Mouse (Mus musculus) heart, embryonic 12.5 days (tissue): ENCODE data around the gene Gpkow. TPM values are rescaled to one million over a fixed set of nuclear protein-coding genes. Genes with fewer than 3 reads are reported as not detected.

ENCODE experiments used
- ATAC-seq: fragments of 200-750 bp; cut with Nextera tagmentation; 2 replicates; pipeline ENCODE4 v1.8.0; 2017; ENCODE audit warnings: moderate TSS enrichment, moderate library complexity; ENCODE audit not compliant: insufficient number of reproducible peaks, low FRiP score
- H3K27ac ChIP-seq: fragments of 300-500 bp; sonication (generic); 2 replicates; pipeline ENCODE4 v1.5.1; 2016; ENCODE audit warnings: mild to moderate bottlenecking, moderate library complexity; ENCODE audit not compliant: poor library complexity, severe bottlenecking
- H3K27me3 ChIP-seq: fragments of 300-500 bp; sonication (generic); replicated peaks from 2 replicates; pipeline ENCODE4 v1.6.1; 2016; ENCODE audit warnings: mild to moderate bottlenecking, moderate library complexity
- H3K36me3 ChIP-seq: fragments of 300-500 bp; sonication (generic); 2 replicates; pipeline ENCODE4 v1.6.1; 2016; ENCODE audit warnings: mild to moderate bottlenecking, moderate library complexity
- H3K4me1 ChIP-seq: fragments of 300-500 bp; sonication (generic); replicated peaks from 2 replicates; pipeline ENCODE4 v1.6.1; 2016; ENCODE audit warnings: mild to moderate bottlenecking
- H3K4me2 ChIP-seq: fragments of 300-500 bp; sonication (generic); 2 replicates; pipeline ENCODE4 v1.6.1; 2016; ENCODE audit warnings: mild to moderate bottlenecking, moderate library complexity
- H3K4me3 ChIP-seq: fragments of 300-500 bp; sonication (generic); 2 replicates; pipeline ENCODE4 v1.5.1; 2016; ENCODE audit warnings: mild to moderate bottlenecking
- H3K9ac ChIP-seq: fragments of 300-500 bp; sonication (generic); 2 replicates; pipeline ENCODE4 v1.6.1; 2016; ENCODE audit warnings: mild to moderate bottlenecking, moderate library complexity
- H3K9me3 ChIP-seq: fragments of 300-500 bp; sonication (generic); replicated peaks from 2 replicates; pipeline ENCODE4 v1.6.1; 2016; ENCODE audit warnings: mild to moderate bottlenecking, moderate library complexity
- WGBS: fragments of 180-500 bp; shearing (Covaris S2); methylation state at CpG from one replicate; pipeline ENCODE4 v1.1.7; 2016; 5-methylcytosine and 5-hydroxymethylcytosine counted together
- polyA plus RNA-seq: library from polyadenylated mRNA; unstranded; fragments of >200 nt; fragmentation: Nextera tagmentation; extraction: Ambion mirVana; gene quantifications from 2 replicates; pipeline ENCODE4 v1.2.1, GENCODE M21; 2016

Gene Gpkow
- 35.5 and 36.4 TPM in 2 replicates for polyA plus RNA-seq

GRCm38 (mm10) chrX:7696954-7697381 is at the start of gene Gpkow:
TSS of gene Gpkow (plus strand) at chrX:7697131.
- peaks cover 18% of the 10 kb centered on the region for H3K36me3 ChIP-seq
- peak; percentile 91 for ATAC-seq
- H3K4me3 ChIP-seq, result peak within 1 kb of the TSS; percentile 74
- H3K4me2 ChIP-seq, result peak within 1 kb of the TSS; percentile 72
- H3K4me1 ChIP-seq, result no peaks in the 10 kb centered on the region
- H3K27me3 ChIP-seq, result no peaks in the 10 kb centered on the region
- H3K9me3 ChIP-seq, result no peaks in the 10 kb centered on the region
- peak within 1 kb of the TSS; percentile 57; the same call in 1 of the 2 replicates for H3K27ac ChIP-seq
- peak within 1 kb of the TSS; percentile 80 for H3K9ac ChIP-seq
- WGBS, result 12% methylated on average over 33 of the region's 33 CpGs

- 18% methylated on average over 25 of the region's 25 CpGs for WGBS
These were observed 48.1 kb upstream of the Gpkow start for GRCm38 (mm10) chrX:7648671-7649304.

GRCm38 (mm10) chrX:7657221-7657639 is 39.7 kb upstream of the Gpkow start, which contains the start of gene Prickle3:
TSS of gene Prickle3 (plus strand) at chrX:7657260.
- H3K9me3 ChIP-seq, result no peaks in the 10 kb centered on the region
- peaks cover 13% of the 10 kb centered on the region; the same call in 1 of the 2 replicates for H3K4me1 ChIP-seq
- 25% methylated on average over 26 of the region's 26 CpGs for WGBS
- peak; percentile 76 for ATAC-seq
- H3K9ac ChIP-seq, result peak within 1 kb of the TSS; percentile 78
- peaks cover 3% of the 10 kb centered on the region; the same call in 1 of the 2 replicates for H3K36me3 ChIP-seq
- H3K27me3 ChIP-seq, result no peaks in the 10 kb centered on the region
- H3K4me2 ChIP-seq, result peak within 1 kb of the TSS; percentile 76
- peak within 1 kb of the TSS; percentile 80 for H3K27ac ChIP-seq
- H3K4me3 ChIP-seq, result peak within 1 kb of the TSS; percentile 63

More at GRCm38 (mm10) chrX:7648671-7649304, 48.1 kb upstream of the Gpkow start:
- Histone ChIP-seq H3K9me3 (no peaks in the 10 kb centered on the region), H3K4me3 (peak overlapping the region; percentile 59), H3K4me1 (0 out of 2 replicates have a peak, but pooled peaks cover 3% of the 10 kb centered on the region), H3K27me3 (no peaks in the 10 kb centered on the region), H3K27ac (peak overlapping the region; percentile 76), H3K4me2 (peak overlapping the region; percentile 67), H3K9ac (peak overlapping the region; percentile 81), H3K36me3 (no peaks in the 10 kb centered on the region)
- peak; percentile 97 for ATAC-seq

- WGBS, result 18% methylated on average over 14 of the region's 15 CpGs
- H3K4me2 ChIP-seq, result peak overlapping the region; percentile 76
- H3K4me1 ChIP-seq, result peaks cover 13% of the 10 kb centered on the region; the same call in 1 of the 2 replicates
- H3K27me3 ChIP-seq, result no peaks in the 10 kb centered on the region
- peak overlapping the region; percentile 80 for H3K27ac ChIP-seq
- H3K9me3 ChIP-seq, result no peaks in the 10 kb centered on the region
- H3K4me3 ChIP-seq, result peak overlapping the region; percentile 63
- H3K9ac ChIP-seq, result peak overlapping the region; percentile 78
- peaks cover 3% of the 10 kb centered on the region; the same call in 1 of the 2 replicates for H3K36me3 ChIP-seq
- ATAC-seq, result peak; percentile 50; the same call in 1 of the 2 replicates
These were observed 38.7 kb upstream of the Gpkow start for GRCm38 (mm10) chrX:7658031-7658784.

- ATAC-seq, result peak; percentile 31; the same call in 1 of the 2 replicates
- Histone ChIP-seq H3K9ac (no peak overlapping the region), H3K27ac (0 out of 2 replicates have a peak overlapping the region, but pooled peaks have one; percentile 80)
These were observed 37.9 kb upstream of the Gpkow start for GRCm38 (mm10) chrX:7658785-7659589.

GRCm38 (mm10) chrX:7661086-7661485 is 35.8 kb upstream of the Gpkow start:
- Histone ChIP-seq H3K4me1 (peaks cover 13% of the 10 kb centered on the region; the same call in 1 of the 2 replicates), H3K27me3 (no peaks in the 10 kb centered on the region), H3K27ac (no peak overlapping the region), H3K9me3 (no peaks in the 10 kb centered on the region), H3K4me3 (no peak overlapping the region), H3K4me2 (no peak overlapping the region), H3K9ac (no peak overlapping the region), H3K36me3 (peaks cover 23% of the 10 kb centered on the region; the same call in 1 of the 2 replicates)
- ATAC-seq, result no peak
- WGBS, result 66% methylated on average over 4 of the region's 4 CpGs

More at GRCm38 (mm10) chrX:7658785-7659589, 37.9 kb upstream of the Gpkow start:
- Histone ChIP-seq H3K4me3 (peak overlapping the region; percentile 63; the same call in 1 of the 2 replicates), H3K4me1 (peaks cover 13% of the 10 kb centered on the region; the same call in 1 of the 2 replicates), H3K4me2 (peak overlapping the region; percentile 76), H3K27me3 (no peaks in the 10 kb centered on the region), H3K9me3 (no peaks in the 10 kb centered on the region), H3K36me3 (peaks cover 10% of the 10 kb centered on the region; the same call in 1 of the 2 replicates)
- WGBS, result 51% methylated on average over 11 of the region's 11 CpGs

- no peak for ATAC-seq
- H3K9ac ChIP-seq, result no peak overlapping the region
- no peak overlapping the region for H3K27ac ChIP-seq
- no peak overlapping the region for H3K4me3 ChIP-seq
- H3K27me3 ChIP-seq, result no peaks in the 10 kb centered on the region
- H3K4me1 ChIP-seq, result peaks cover 13% of the 10 kb centered on the region; the same call in 1 of the 2 replicates
- H3K4me2 ChIP-seq, result no peak overlapping the region
- H3K9me3 ChIP-seq, result no peaks in the 10 kb centered on the region
- 71% methylated on average over 3 of the region's 3 CpGs for WGBS
- H3K36me3 ChIP-seq, result peaks cover 38% of the 10 kb centered on the region
These were observed 34.0 kb upstream of the Gpkow start for GRCm38 (mm10) chrX:7662936-7663335.

- Histone ChIP-seq H3K27me3 (no peaks in the 10 kb centered on the region), H3K9me3 (no peaks in the 10 kb centered on the region), H3K36me3 (peaks cover 47% of the 10 kb centered on the region), H3K9ac (no peak overlapping the region), H3K27ac (no peak overlapping the region), H3K4me1 (no peaks in the 10 kb centered on the region), H3K4me3 (no peak overlapping the region), H3K4me2 (no peak overlapping the region)
- WGBS, result 83% methylated on average over 11 of the region's 11 CpGs
- no peak for ATAC-seq
These were observed 32.1 kb upstream of the Gpkow start for GRCm38 (mm10) chrX:7664791-7665190.

DNA sequence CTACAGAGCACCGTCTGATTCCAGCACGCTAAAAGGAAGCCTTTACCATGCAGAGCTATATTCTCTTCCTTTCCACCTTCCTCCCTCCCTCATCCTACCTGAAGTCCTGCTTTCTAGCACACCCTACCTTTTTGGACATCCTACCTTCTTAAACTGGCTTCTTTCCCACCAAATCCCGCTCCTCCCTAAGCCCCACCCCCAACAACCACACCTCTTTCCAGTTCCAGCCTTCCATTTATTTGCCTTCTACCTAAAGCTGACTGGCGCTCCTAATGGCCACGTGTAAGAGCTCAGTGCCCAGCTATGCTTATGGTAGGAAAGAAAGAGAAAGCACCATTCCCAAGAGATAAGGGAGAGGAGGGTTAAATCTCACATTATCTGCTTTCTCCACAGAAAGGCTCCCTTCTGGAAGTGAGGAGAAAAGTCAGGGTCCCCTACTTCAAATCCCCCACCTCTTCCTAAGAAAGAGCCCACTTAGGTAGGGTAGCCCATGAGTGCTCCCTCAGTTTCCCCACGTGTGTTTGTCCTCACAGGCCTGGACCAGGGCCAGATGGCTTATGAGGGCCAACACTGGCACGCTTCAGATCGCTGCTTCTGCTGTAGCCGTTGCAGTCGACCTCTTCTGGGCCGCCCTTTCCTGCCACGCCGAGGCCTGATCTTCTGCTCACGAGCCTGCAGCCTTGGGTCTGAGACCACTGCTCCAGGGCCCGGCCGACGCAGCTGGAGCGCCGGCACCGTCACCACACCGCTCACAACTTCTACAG is 31.0 kb upstream of the Gpkow start:
- Histone ChIP-seq H3K4me2 (no peak overlapping the region), H3K9me3 (no peaks in the 10 kb centered on the region), H3K36me3 (peaks cover 44% of the 10 kb centered on the region), H3K27ac (no peak overlapping the region), H3K4me3 (no peak overlapping the region), H3K9ac (no peak overlapping the region; the same call in 1 of the 2 replicates), H3K27me3 (no peaks in the 10 kb centered on the region), H3K4me1 (no peaks in the 10 kb centered on the region)
- WGBS, result 70% methylated on average over 21 of the region's 21 CpGs
- ATAC-seq, result no peak

GRCm38 (mm10) chrX:7670390-7670881 is 26.5 kb upstream of the Gpkow start:
- Histone ChIP-seq H3K9ac (peak overlapping the region; percentile 82), H3K9me3 (no peaks in the 10 kb centered on the region), H3K27me3 (no peaks in the 10 kb centered on the region), H3K4me1 (peaks cover 11% of the 10 kb centered on the region), H3K27ac (peak overlapping the region; percentile 75), H3K36me3 (peaks cover 24% of the 10 kb centered on the region), H3K4me2 (peak overlapping the region; percentile 64), H3K4me3 (peak overlapping the region; percentile 72)
- peak; percentile 81 for ATAC-seq
- 12% methylated on average over 15 of the region's 19 CpGs for WGBS
